Mouse (Mus musculus): ENCODE results near the gene Rims1. TPM values are rescaled to one million over a fixed set of nuclear protein-coding genes. Genes with fewer than 3 reads are reported as not detected.

The Rims1 gene
- polyA plus RNA-seq, 1 experiment from 2014 or later = 2.0 TPM

DNA sequence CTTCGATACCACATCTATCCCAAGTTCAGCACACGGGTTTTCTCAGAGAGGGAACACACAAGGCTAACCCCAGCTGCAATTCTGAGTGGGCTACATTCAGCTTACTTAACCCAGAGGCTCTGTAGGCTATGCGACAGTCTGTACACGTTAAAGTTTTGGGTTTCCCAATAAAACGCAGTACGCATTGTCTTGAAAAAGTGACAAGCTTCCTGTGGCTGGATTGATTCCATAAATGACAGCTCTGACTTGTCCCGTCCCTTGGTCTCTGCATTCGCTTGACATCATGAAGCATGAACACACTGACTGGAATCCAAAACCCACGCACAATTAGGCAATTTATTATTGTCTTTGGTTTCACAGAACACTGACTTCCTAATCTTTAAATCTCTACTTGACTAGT, 294.2 kb downstream of the Rims1 start:
- WGBS = 70% methylated on average over 9 of the region's 9 CpGs
- Histone ChIP-seq H3K36me3 (ENCODE audit: control insufficient read depth, insufficient read depth, low read length) (no peaks in the 10 kb centered on the region), H3K9ac (ENCODE audit: low read length) (no peak overlapping the region), H3K27ac (ENCODE audit: low read length) (no peak overlapping the region), H3K4me1 (replicated peaks; ENCODE audit: control insufficient read depth, insufficient read depth, low read length) (no peaks in the 10 kb centered on the region), H3K4me2 (ENCODE audit: low read depth, low read length) (no peak overlapping the region), H3K27me3 (ENCODE audit: control insufficient read depth, insufficient read depth, low read depth, low read length) (no peaks in the 10 kb centered on the region), H3K9me3 (ENCODE audit: control insufficient read depth, low read length) (no peaks in the 10 kb centered on the region), H3K4me3 (ENCODE audit: low read length) (no peak overlapping the region)
- ATAC-seq (ENCODE audit: low read depth) = no peak

DNA sequence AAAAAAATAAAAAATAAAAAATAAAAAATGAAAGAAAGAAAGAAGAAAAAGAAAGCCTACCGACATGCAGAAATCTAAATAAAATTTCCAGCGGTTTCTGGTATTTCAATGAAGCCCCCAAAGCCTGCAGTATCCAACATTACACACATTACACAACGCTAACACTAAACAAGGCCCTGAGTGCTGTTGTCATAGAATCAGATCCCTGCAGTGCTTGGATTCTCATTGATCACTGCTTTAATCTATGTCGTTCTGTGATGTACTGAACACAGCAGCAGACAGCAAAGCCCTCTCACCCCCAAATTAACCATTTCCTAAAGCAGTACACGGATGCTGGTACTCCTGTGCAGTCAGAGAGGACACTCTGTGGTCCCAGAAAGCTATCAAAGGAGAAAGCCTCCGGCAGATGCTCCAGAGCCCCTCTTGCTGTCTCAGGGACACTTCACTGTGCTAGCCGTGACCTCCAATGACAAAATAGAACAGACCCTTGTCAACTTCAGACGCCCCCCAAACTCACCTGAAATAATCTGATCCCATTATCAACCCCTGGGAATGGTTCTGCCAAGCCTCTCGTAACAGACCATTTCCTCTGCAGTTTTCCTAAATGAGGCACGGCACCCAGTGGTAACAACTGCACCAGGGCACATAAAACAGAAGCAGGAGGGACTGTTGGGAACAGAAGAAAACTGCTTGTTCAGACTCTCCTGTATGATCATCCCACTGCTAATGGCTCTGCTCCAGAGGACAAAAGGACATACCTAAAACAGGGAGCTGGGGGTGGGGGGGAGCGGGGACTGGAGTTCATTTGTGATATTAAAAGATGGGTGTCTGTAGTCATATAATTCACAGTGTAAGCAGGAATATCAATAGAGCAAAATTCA, 296.8 kb downstream of the Rims1 start:
- Histone ChIP-seq H3K27me3 (ENCODE audit: control insufficient read depth, insufficient read depth, low read depth, low read length) (no peaks in the 10 kb centered on the region), H3K4me3 (ENCODE audit: low read length) (no peak overlapping the region), H3K36me3 (ENCODE audit: control insufficient read depth, insufficient read depth, low read length) (no peaks in the 10 kb centered on the region), H3K27ac (ENCODE audit: low read length) (no peak overlapping the region), H3K9me3 (ENCODE audit: control insufficient read depth, low read length) (no peaks in the 10 kb centered on the region), H3K4me1 (replicated peaks; ENCODE audit: control insufficient read depth, insufficient read depth, low read length) (no peaks in the 10 kb centered on the region), H3K4me2 (ENCODE audit: low read depth, low read length) (no peak overlapping the region), H3K9ac (ENCODE audit: low read length) (no peak overlapping the region)
- 68% methylated on average over 11 of the region's 11 CpGs for WGBS
- no peak for ATAC-seq (ENCODE audit: low read depth)

DNA sequence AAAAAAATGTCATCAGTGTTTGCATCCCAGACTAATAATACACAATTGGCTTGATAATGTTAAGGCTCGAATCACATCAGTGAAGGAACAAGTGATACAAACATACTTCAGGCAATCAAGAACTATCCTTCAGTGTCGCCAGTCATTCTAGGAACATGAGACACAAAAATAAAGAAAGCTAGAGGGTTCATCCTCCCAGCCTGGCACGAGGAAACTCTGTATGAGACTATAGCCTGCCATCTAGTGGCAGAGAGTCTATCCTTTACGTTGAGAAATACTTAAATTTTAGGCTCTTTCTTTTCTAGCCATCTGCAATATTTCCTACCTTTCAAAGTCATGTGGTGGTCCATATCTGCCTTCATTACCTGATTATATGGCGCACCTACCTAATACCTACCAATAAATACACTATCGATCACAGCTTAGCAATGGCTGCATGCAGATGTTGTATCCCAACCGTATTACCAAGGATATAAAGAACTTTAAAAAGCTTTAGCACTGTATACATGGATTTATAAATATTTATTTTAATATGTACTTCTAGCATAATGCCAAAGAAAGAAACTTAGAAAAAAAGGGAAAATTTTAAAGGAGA, 318.4 kb downstream of the Rims1 start:
- no peak for ATAC-seq (ENCODE audit: low read depth)
- 37% methylated on average over 7 of the region's 7 CpGs for WGBS

GRCm38 (mm10) chr1:22476220-22476619, 329.6 kb downstream of the Rims1 start:
- no peaks in the 10 kb centered on the region for H3K4me1 ChIP-seq (replicated peaks; ENCODE audit: control insufficient read depth, insufficient read depth, low read length)
- no peaks in the 10 kb centered on the region for H3K9me3 ChIP-seq (ENCODE audit: control insufficient read depth, low read length)
- 66% methylated on average over 2 of the region's 2 CpGs for WGBS
- H3K4me2 ChIP-seq (ENCODE audit: low read depth, low read length) = no peak overlapping the region
- no peak overlapping the region for H3K4me3 ChIP-seq (ENCODE audit: low read length)
- no peaks in the 10 kb centered on the region for H3K36me3 ChIP-seq (ENCODE audit: control insufficient read depth, insufficient read depth, low read length)
- H3K27ac ChIP-seq (ENCODE audit: low read length) = no peak overlapping the region
- H3K9ac ChIP-seq (ENCODE audit: low read length) = no peak overlapping the region
- H3K27me3 ChIP-seq (ENCODE audit: control insufficient read depth, insufficient read depth, low read depth, low read length) = no peaks in the 10 kb centered on the region
- no peak for ATAC-seq (ENCODE audit: low read depth)

More for the DNA sequence above, 318.4 kb downstream of the Rims1 start:
- Histone ChIP-seq H3K36me3 (ENCODE audit: control insufficient read depth, insufficient read depth, low read length) (no peaks in the 10 kb centered on the region), H3K4me2 (ENCODE audit: low read depth, low read length) (no peak overlapping the region), H3K9ac (ENCODE audit: low read length) (no peak overlapping the region), H3K27me3 (ENCODE audit: control insufficient read depth, insufficient read depth, low read depth, low read length) (no peaks in the 10 kb centered on the region), H3K4me3 (ENCODE audit: low read length) (no peak overlapping the region), H3K9me3 (ENCODE audit: control insufficient read depth, low read length) (no peaks in the 10 kb centered on the region), H3K27ac (ENCODE audit: low read length) (no peak overlapping the region), H3K4me1 (replicated peaks; ENCODE audit: control insufficient read depth, insufficient read depth, low read length) (no peaks in the 10 kb centered on the region)

- 81% methylated on average over 3 of the region's 3 CpGs for WGBS
- H3K27ac ChIP-seq (ENCODE audit: low read length) = no peak overlapping the region
- H3K9ac ChIP-seq (ENCODE audit: low read length) = no peak overlapping the region
- no peak overlapping the region for H3K4me3 ChIP-seq (ENCODE audit: low read length)
- H3K9me3 ChIP-seq (ENCODE audit: control insufficient read depth, low read length) = no peaks in the 10 kb centered on the region
- H3K4me2 ChIP-seq (ENCODE audit: low read depth, low read length) = no peak overlapping the region
- H3K36me3 ChIP-seq (ENCODE audit: control insufficient read depth, insufficient read depth, low read length) = no peaks in the 10 kb centered on the region
- no peaks in the 10 kb centered on the region for H3K27me3 ChIP-seq (ENCODE audit: control insufficient read depth, insufficient read depth, low read depth, low read length)
- no peak for ATAC-seq (ENCODE audit: low read depth)
- no peaks in the 10 kb centered on the region for H3K4me1 ChIP-seq (replicated peaks; ENCODE audit: control insufficient read depth, insufficient read depth, low read length)
These were observed 338.8 kb downstream of the Rims1 start for GRCm38 (mm10) chr1:22467033-22467432.

DNA sequence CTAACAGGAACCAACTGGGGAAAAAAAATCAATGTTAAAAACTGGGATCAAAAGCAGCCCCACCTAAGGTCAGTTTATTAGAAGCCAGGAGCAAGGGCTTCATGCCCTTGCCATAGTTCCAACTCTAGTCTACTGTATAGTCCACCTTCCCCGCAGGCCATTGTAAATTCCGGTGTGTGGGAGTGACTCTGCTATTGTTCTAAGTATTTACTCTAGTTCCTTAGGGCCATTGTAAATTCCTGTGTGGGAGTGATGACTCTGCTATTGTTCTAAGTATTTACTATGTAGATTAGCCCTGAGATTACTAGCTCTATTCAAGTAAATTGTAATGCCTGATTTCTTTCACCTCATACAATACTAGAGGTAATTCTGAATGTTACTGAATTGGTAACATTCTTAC, 339.2 kb downstream of the Rims1 start:
- H3K9ac ChIP-seq (ENCODE audit: low read length) = no peak overlapping the region
- no peak overlapping the region for H3K4me2 ChIP-seq (ENCODE audit: low read depth, low read length)
- no peak for ATAC-seq (ENCODE audit: low read depth)
- H3K36me3 ChIP-seq (ENCODE audit: control insufficient read depth, insufficient read depth, low read length) = no peaks in the 10 kb centered on the region
- no peak overlapping the region for H3K4me3 ChIP-seq (ENCODE audit: low read length)
- H3K9me3 ChIP-seq (ENCODE audit: control insufficient read depth, low read length) = no peaks in the 10 kb centered on the region
- H3K27me3 ChIP-seq (ENCODE audit: control insufficient read depth, insufficient read depth, low read depth, low read length) = no peaks in the 10 kb centered on the region
- no peak overlapping the region for H3K27ac ChIP-seq (ENCODE audit: low read length)
- H3K4me1 ChIP-seq (replicated peaks; ENCODE audit: control insufficient read depth, insufficient read depth, low read length) = no peaks in the 10 kb centered on the region
- 41% methylated on average over 2 of the region's 2 CpGs for WGBS

GRCm38 (mm10) chr1:22424020-22424419, 381.8 kb downstream of the Rims1 start:
- Histone ChIP-seq H3K4me2 (ENCODE audit: low read depth, low read length) (no peak overlapping the region), H3K4me1 (replicated peaks; ENCODE audit: control insufficient read depth, insufficient read depth, low read length) (no peaks in the 10 kb centered on the region), H3K36me3 (ENCODE audit: control insufficient read depth, insufficient read depth, low read length) (no peaks in the 10 kb centered on the region), H3K27ac (ENCODE audit: low read length) (no peak overlapping the region), H3K9me3 (ENCODE audit: control insufficient read depth, low read length) (no peaks in the 10 kb centered on the region), H3K4me3 (ENCODE audit: low read length) (no peak overlapping the region), H3K27me3 (ENCODE audit: control insufficient read depth, insufficient read depth, low read depth, low read length) (no peaks in the 10 kb centered on the region), H3K9ac (ENCODE audit: low read length) (no peak overlapping the region)
- WGBS = 86% methylated on average over 2 of the region's 2 CpGs
- ATAC-seq (ENCODE audit: low read depth) = no peak

DNA sequence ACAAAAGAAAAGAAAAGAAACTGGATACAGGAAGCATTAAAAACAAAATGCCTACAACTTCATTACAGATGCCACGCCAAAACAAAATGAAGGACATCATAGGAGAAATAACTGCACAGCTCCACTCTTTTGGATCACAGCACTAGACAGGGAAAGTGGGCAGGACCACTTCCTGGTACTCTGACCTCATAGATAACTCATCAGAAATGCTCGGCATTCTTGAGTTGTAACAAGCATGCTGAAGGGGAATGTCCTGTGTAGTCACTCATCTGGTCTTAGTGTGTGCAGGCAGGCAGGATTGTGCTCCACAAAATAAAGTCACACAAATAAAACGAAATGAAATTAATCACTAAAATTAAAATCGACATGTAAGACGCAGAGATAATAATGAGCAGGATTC, 383.7 kb downstream of the Rims1 start:
- Histone ChIP-seq H3K4me3 (ENCODE audit: low read length) (no peak overlapping the region), H3K4me2 (ENCODE audit: low read depth, low read length) (no peak overlapping the region), H3K4me1 (replicated peaks; ENCODE audit: control insufficient read depth, insufficient read depth, low read length) (no peaks in the 10 kb centered on the region), H3K9ac (ENCODE audit: low read length) (no peak overlapping the region), H3K36me3 (ENCODE audit: control insufficient read depth, insufficient read depth, low read length) (no peaks in the 10 kb centered on the region), H3K9me3 (ENCODE audit: control insufficient read depth, low read length) (no peaks in the 10 kb centered on the region), H3K27me3 (ENCODE audit: control insufficient read depth, insufficient read depth, low read depth, low read length) (no peaks in the 10 kb centered on the region), H3K27ac (ENCODE audit: low read length) (no peak overlapping the region)
- no peak for ATAC-seq (ENCODE audit: low read depth)
- 63% methylated on average over 5 of the region's 5 CpGs for WGBS

- Histone ChIP-seq H3K4me2 (ENCODE audit: low read depth, low read length) (no peak overlapping the region), H3K4me3 (ENCODE audit: low read length) (no peak overlapping the region), H3K27ac (ENCODE audit: low read length) (no peak overlapping the region), H3K27me3 (ENCODE audit: control insufficient read depth, insufficient read depth, low read depth, low read length) (no peaks in the 10 kb centered on the region), H3K36me3 (ENCODE audit: control insufficient read depth, insufficient read depth, low read length) (no peaks in the 10 kb centered on the region), H3K4me1 (replicated peaks; ENCODE audit: control insufficient read depth, insufficient read depth, low read length) (no peaks in the 10 kb centered on the region), H3K9me3 (ENCODE audit: control insufficient read depth, low read length) (no peaks in the 10 kb centered on the region), H3K9ac (ENCODE audit: low read length) (no peak overlapping the region)
- WGBS = 80% methylated on average over 7 of the region's 7 CpGs
- ATAC-seq (ENCODE audit: low read depth) = no peak
These were observed 395.6 kb downstream of the Rims1 start for GRCm38 (mm10) chr1:22410173-22410572.
